Mouse (Mus musculus) forebrain, embryonic 11.5 days (tissue): ENCODE measurements around the gene Haghl. TPM values are rescaled to one million over a fixed set of nuclear protein-coding genes. Genes with fewer than 3 reads are reported as not detected.
"Not testable (repeated sequence)": the region's sequence is repeated elsewhere in the genome, so short reads cannot be mapped to it uniquely, and the experiment has no call there.

Experiments used
- ATAC-seq: fragments of 200-750 bp; cut with Nextera tagmentation; replicated peaks from 2 replicates; pipeline ENCODE4 v1.8.0; 2017; ENCODE audit warnings: moderate TSS enrichment; ENCODE audit not compliant: low FRiP score
- DNase-seq: peaks from one replicate; pipeline ENCODE4 v3.0.0-alpha.2; 2017; ENCODE audit warnings: low spot score
- H3K27ac ChIP-seq: fragments of 300-500 bp; sonication (generic); 2 replicates; pipeline ENCODE4 v1.5.1; 2014; ENCODE audit warnings: low read depth, low read length
- H3K27me3 ChIP-seq: fragments of 300-500 bp; sonication (generic); 2 replicates; pipeline ENCODE4 v1.6.1; 2014; ENCODE audit warnings: mild to moderate bottlenecking, low read length, mixed read lengths; ENCODE audit not compliant: control insufficient read depth, insufficient read depth
- H3K36me3 ChIP-seq: fragments of 300-500 bp; sonication (generic); 2 replicates; pipeline ENCODE4 v1.6.1; 2014; ENCODE audit warnings: mild to moderate bottlenecking, low read length, moderate library complexity, mixed read lengths; ENCODE audit not compliant: control insufficient read depth, insufficient read depth
- H3K4me1 ChIP-seq: fragments of 300-500 bp; sonication (generic); replicated peaks from 2 replicates; pipeline ENCODE4 v1.6.1; 2014; ENCODE audit warnings: low read length, mixed read lengths; ENCODE audit not compliant: control insufficient read depth, insufficient read depth
- H3K4me2 ChIP-seq: fragments of 300-500 bp; sonication (generic); 2 replicates; pipeline ENCODE4 v1.6.1; 2014; ENCODE audit warnings: low read depth, mild to moderate bottlenecking, low read length, moderate library complexity, mixed read lengths; ENCODE audit not compliant: severe bottlenecking
- H3K4me3 ChIP-seq: fragments of 300-500 bp; sonication (generic); 2 replicates; pipeline ENCODE4 v1.5.1; 2014; ENCODE audit warnings: low read depth, low read length
- H3K9ac ChIP-seq: fragments of 300-500 bp; sonication (generic); 2 replicates; pipeline ENCODE4 v1.6.1; 2014; ENCODE audit warnings: low read length
- H3K9me3 ChIP-seq: fragments of 300-500 bp; sonication (generic); 2 replicates; pipeline ENCODE4 v1.6.1; 2016; ENCODE audit warnings: low read length, mixed read lengths; ENCODE audit not compliant: control insufficient read depth
- WGBS: fragments of 180-500 bp; shearing (Covaris S2); extraction: QIAGEN DNeasy Blood & Tissue Kit; methylation state at CpG from one replicate; pipeline ENCODE4 v1.1.7; 2014; 5-methylcytosine and 5-hydroxymethylcytosine counted together
- polyA plus RNA-seq: library from polyadenylated mRNA; unstranded; fragments of >200 nt; fragmentation: Nextera tagmentation; extraction: Ambion mirVana; gene quantifications from 2 replicates; pipeline ENCODE4 v1.2.1, GENCODE M21; 2014

The Haghl gene
- polyA plus RNA-seq, 1 experiment from 2014 or later: 76.1 TPM

- Histone ChIP-seq H3K27me3 (no peaks in the 10 kb centered on the region), H3K4me1 (peaks cover 9% of the 10 kb centered on the region), H3K4me2 (peak within 1 kb of the TSS; percentile 85), H3K4me3 (peak within 1 kb of the TSS; percentile 81), H3K9ac (peak within 1 kb of the TSS; percentile 95), H3K27ac (peak within 1 kb of the TSS; percentile 89), H3K9me3 (no peaks in the 10 kb centered on the region), H3K36me3 (no peaks in the 10 kb centered on the region)
- WGBS: under 1% methylated on average over 89 of the region's 100 CpGs
- ATAC-seq (peak; percentile 82), DNase-seq (peak; percentile 93)
Observed at GRCm38 (mm10) chr17:25808789-25809605, 23.5 kb upstream of the Haghl start, which contains the start of gene Fbxl16. TSS of gene Fbxl16 (plus strand) at chr17:25809085.

- peak overlapping the region; percentile 85 for H3K4me2 ChIP-seq
- H3K27me3 ChIP-seq: no peaks in the 10 kb centered on the region
- H3K4me3 ChIP-seq: peak overlapping the region; percentile 81
- H3K4me1 ChIP-seq: peaks cover 15% of the 10 kb centered on the region
- no peaks in the 10 kb centered on the region for H3K9me3 ChIP-seq
- 32% methylated on average over 5 of the region's 5 CpGs for whole genome bisulfite sequencing
- ATAC-seq (no peak), DNase-seq (no peak)
- H3K27ac ChIP-seq: no peak overlapping the region
- peak overlapping the region; percentile 95; the same call in 1 of the 2 replicates for H3K9ac ChIP-seq
- no peaks in the 10 kb centered on the region for H3K36me3 ChIP-seq
Observed at GRCm38 (mm10) chr17:25808028-25808427, 22.6 kb upstream of the Haghl start.

GRCm38 (mm10) chr17:25807452-25807851 is 22.0 kb upstream of the Haghl start:
- not testable (repeated sequence) for H3K9ac ChIP-seq, H3K4me3 ChIP-seq, H3K27me3 ChIP-seq, DNase-seq, H3K27ac ChIP-seq, H3K9me3 ChIP-seq, H3K4me2 ChIP-seq, ATAC-seq, H3K36me3 ChIP-seq
- 43% methylated on average over 2 of the region's 2 CpGs for WGBS
- H3K4me1 ChIP-seq: peaks cover 19% of the 10 kb centered on the region

GRCm38 (mm10) chr17:25806507-25806906 is 21.0 kb upstream of the Haghl start:
- no peaks in the 10 kb centered on the region for H3K36me3 ChIP-seq
- H3K4me3 ChIP-seq: no peak overlapping the region
- no peak overlapping the region for H3K9ac ChIP-seq
- H3K9me3 ChIP-seq: no peaks in the 10 kb centered on the region
- no peak overlapping the region for H3K4me2 ChIP-seq
- ATAC-seq (no peak), DNase-seq (no peak)
- 92% methylated on average over 4 of the region's 4 CpGs for WGBS
- H3K27ac ChIP-seq: no peak overlapping the region
- H3K27me3 ChIP-seq: no peaks in the 10 kb centered on the region
- H3K4me1 ChIP-seq: peaks cover 20% of the 10 kb centered on the region

- no peak overlapping the region for H3K4me3 ChIP-seq
- 13% methylated on average over 10 of the region's 10 CpGs for WGBS
Observed at GRCm38 (mm10) chr17:25802825-25803517, 17.5 kb upstream of the Haghl start.

GRCm38 (mm10) chr17:25801029-25801428 is 15.6 kb upstream of the Haghl start:
- no peaks in the 10 kb centered on the region for H3K36me3 ChIP-seq
- H3K4me1 ChIP-seq: peaks cover 12% of the 10 kb centered on the region; the same call in 1 of the 2 replicates
- DNase-seq (peak; percentile 77), ATAC-seq (no peak)
- 5% methylated on average over 6 of the region's 6 CpGs for WGBS
- no peak overlapping the region for H3K9ac ChIP-seq
- H3K9me3 ChIP-seq: no peaks in the 10 kb centered on the region
- no peak overlapping the region for H3K4me2 ChIP-seq
- no peak overlapping the region for H3K4me3 ChIP-seq
- H3K27ac ChIP-seq: no peak overlapping the region
- no peaks in the 10 kb centered on the region for H3K27me3 ChIP-seq

More at GRCm38 (mm10) chr17:25802825-25803517, 17.5 kb upstream of the Haghl start:
- Histone ChIP-seq H3K4me1 (peaks cover 12% of the 10 kb centered on the region; the same call in 1 of the 2 replicates), H3K27ac (peak overlapping the region; percentile 77), H3K9me3 (no peaks in the 10 kb centered on the region), H3K4me2 (peak overlapping the region; percentile 15; the same call in 1 of the 2 replicates), H3K9ac (peak overlapping the region; percentile 44), H3K27me3 (no peaks in the 10 kb centered on the region), H3K36me3 (no peaks in the 10 kb centered on the region)
- ATAC-seq (peak; percentile 90), DNase-seq (peak; percentile 89)

GRCm38 (mm10) chr17:25796951-25797369 is 11.5 kb upstream of the Haghl start, which contains the start of gene Metrn:
TSS of gene Metrn (minus strand) at chr17:25797136.
- peak within 1 kb of the TSS; percentile 91 for H3K4me2 ChIP-seq
- peak within 1 kb of the TSS; percentile 90 for H3K9ac ChIP-seq
- peak within 1 kb of the TSS; percentile 94 for H3K27ac ChIP-seq
- H3K4me1 ChIP-seq: peaks cover 29% of the 10 kb centered on the region
- peak; percentile 96 for DNase-seq
- WGBS: 1% methylated on average over 30 of the region's 35 CpGs
- no peaks in the 10 kb centered on the region for H3K27me3 ChIP-seq
- ATAC-seq: peak; percentile 72
- peak within 1 kb of the TSS; percentile 82 for H3K4me3 ChIP-seq
- no peaks in the 10 kb centered on the region for H3K9me3 ChIP-seq
- no peaks in the 10 kb centered on the region for H3K36me3 ChIP-seq

GRCm38 (mm10) chr17:25796211-25796771 is 10.8 kb upstream of the Haghl start:
- H3K4me3 ChIP-seq: peak overlapping the region; percentile 82
- under 1% methylated on average over 37 of the region's 37 CpGs for WGBS
- peaks cover 31% of the 10 kb centered on the region for H3K4me1 ChIP-seq
- peak overlapping the region; percentile 91 for H3K4me2 ChIP-seq
- DNase-seq (peak; percentile 68), ATAC-seq (no peak)
- H3K9ac ChIP-seq: peak overlapping the region; percentile 90
- no peaks in the 10 kb centered on the region for H3K9me3 ChIP-seq
- H3K27me3 ChIP-seq: no peaks in the 10 kb centered on the region
- H3K36me3 ChIP-seq: no peaks in the 10 kb centered on the region
- H3K27ac ChIP-seq: peak overlapping the region; percentile 94
